25 mouse cellular contexts compared by ENCODE assay signal in the genomic region with DNA sequence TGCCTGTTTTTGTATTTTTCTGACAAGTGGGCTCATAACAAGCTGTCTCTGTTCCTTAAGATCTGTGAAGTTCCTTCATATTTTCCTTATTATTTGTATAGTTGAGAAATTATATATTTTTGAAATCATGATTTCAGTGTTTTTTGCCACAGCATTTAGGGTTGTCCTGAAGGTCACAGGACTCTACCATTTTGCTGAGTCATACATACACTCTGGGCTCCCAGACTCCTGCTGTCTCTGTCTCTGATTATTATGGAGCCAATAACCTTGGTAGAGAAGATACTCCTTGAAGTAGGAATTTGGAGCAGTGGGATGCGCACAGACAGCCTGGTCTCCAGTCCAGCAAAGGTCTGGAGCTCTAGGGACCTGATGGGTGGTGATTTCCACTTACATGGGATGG.
"Had no signal": no experiment of that assay in that cellular context is flagged by ENCODE, and none has a peak within 500 bp of the region (broad histone marks: within the 10 kb centered on the region; RNA-seq: fewer than 3 reads in every experiment).

No protein-coding gene starts in this region.

- DNase-seq: gastrocnemius, adult 2 months; gastrocnemius, postnatal 10 days; gastrocnemius, postnatal 25 days; heart, adult 18-20 months; heart, postnatal 14 days; heart, postnatal 36 days; kidney, adult 18-20 months; kidney, adult 8-10 months; kidney, postnatal 10 days; kidney, postnatal 25 days; kidney, postnatal 4 days had no signal

- H3K9me3 ChIP-seq: heart, embryonic 10.5 days; heart, embryonic 13.5 days; heart, embryonic 15.5 days; hindbrain, embryonic 13.5 days; intestine, embryonic 15.5 days; limb, embryonic 10.5 days; limb, embryonic 12.5 days; liver, embryonic 12.5 days; liver, embryonic 15.5 days had no signal

- H3K27ac ChIP-seq: gastrocnemius, adult 2 months; heart, embryonic 10.5 days; heart, embryonic 13.5 days; heart, embryonic 15.5 days; hindbrain, embryonic 13.5 days; intestine, embryonic 15.5 days; layer of hippocampus, adult 2 months; left cerebral cortex, adult 2 months; limb, embryonic 10.5 days; limb, embryonic 12.5 days; liver, embryonic 12.5 days; liver, embryonic 15.5 days had no signal

- H3K36me3 ChIP-seq: heart, embryonic 10.5 days; heart, embryonic 13.5 days; heart, embryonic 15.5 days; hindbrain, embryonic 13.5 days; intestine, embryonic 15.5 days; limb, embryonic 10.5 days; limb, embryonic 12.5 days; liver, embryonic 12.5 days; liver, embryonic 15.5 days had no signal

- H3K4me3 ChIP-seq: gastrocnemius, adult 2 months; heart, embryonic 10.5 days; heart, embryonic 13.5 days; heart, embryonic 15.5 days; hindbrain, embryonic 13.5 days; intestine, embryonic 15.5 days; layer of hippocampus, adult 2 months; left cerebral cortex, adult 2 months; limb, embryonic 10.5 days; limb, embryonic 12.5 days; liver, embryonic 12.5 days; liver, embryonic 15.5 days had no signal

- H3K9ac ChIP-seq: heart, embryonic 13.5 days; heart, embryonic 15.5 days; hindbrain, embryonic 13.5 days; intestine, embryonic 15.5 days; limb, embryonic 12.5 days; liver, embryonic 12.5 days; liver, embryonic 15.5 days had no signal

- ATAC-seq: hindbrain, embryonic 16.5 days; inflammation-experienced regulatory T-cells, adult 6 months; intestine, embryonic 15.5 days; intestine, postnatal 0 days; liver, embryonic 12.5 days had no signal

- H3K4me2 ChIP-seq: heart, embryonic 13.5 days; heart, embryonic 15.5 days; hindbrain, embryonic 13.5 days; intestine, embryonic 15.5 days; limb, embryonic 12.5 days; liver, embryonic 12.5 days; liver, embryonic 15.5 days had no signal

- H3K27me3 ChIP-seq: heart, embryonic 13.5 days; heart, embryonic 15.5 days; hindbrain, embryonic 13.5 days; intestine, embryonic 15.5 days; limb, embryonic 12.5 days; liver, embryonic 12.5 days; liver, embryonic 15.5 days had no signal

- H3K4me1 ChIP-seq: heart, embryonic 10.5 days; heart, embryonic 13.5 days; heart, embryonic 15.5 days; hindbrain, embryonic 13.5 days; intestine, embryonic 15.5 days; limb, embryonic 10.5 days; limb, embryonic 12.5 days; liver, embryonic 12.5 days; liver, embryonic 15.5 days had no signal
